Mouse (Mus musculus): ENCODE measurements around the gene Rpl3. TPM values are rescaled to one million over a fixed set of nuclear protein-coding genes. Genes with fewer than 3 reads are reported as not detected.

The Rpl3 gene
- total and polyA plus RNA-seq, 2 experiments from 2014 or later = 500 to 511 TPM

DNA sequence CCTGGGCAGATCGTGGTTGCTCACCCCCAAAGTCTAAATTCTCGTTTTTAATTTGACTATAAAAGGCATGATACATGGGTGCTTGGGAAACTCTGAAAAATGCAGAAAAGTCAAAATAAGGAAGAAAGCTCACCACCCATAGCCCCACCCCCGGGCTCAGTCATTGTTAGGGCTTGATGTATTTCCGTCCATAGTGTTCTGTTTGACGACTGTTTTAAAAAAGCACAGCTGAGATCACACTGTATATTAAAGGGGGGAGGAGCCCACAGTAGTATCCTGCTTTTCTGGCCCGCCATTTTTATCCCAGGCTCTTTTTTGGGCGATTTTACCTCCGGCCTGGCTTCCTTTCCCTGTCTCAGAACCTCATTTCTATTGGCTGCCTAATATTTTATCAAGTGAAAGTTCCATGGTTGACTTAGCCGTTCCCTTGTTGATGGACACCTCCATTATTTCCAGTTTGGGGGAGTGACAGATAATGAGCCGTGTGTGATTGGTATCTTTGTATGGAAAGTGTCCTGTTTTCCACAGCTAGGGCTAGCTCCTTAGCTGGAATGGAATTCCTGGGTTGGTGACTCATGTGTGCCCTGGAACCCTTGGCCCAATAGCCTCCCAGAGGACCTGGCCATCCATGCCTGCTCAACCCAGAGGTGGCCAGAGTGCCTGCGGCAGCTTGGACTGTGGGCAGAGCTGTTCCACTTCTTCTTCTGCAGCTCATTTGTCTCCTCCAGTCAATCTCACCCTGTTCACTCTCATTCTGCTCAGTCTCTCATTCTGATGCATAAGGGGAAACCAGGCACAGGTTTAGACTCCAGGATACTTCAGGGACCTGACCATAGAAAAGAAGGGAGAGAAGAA, 54.2 kb downstream of the Rpl3 start:
- no peak for TF ChIP-seq CTCF (IDR thresholded peaks at IDR 0.05)
- 79% methylated on average over 11 of the region's 11 CpGs for WGBS

DNA sequence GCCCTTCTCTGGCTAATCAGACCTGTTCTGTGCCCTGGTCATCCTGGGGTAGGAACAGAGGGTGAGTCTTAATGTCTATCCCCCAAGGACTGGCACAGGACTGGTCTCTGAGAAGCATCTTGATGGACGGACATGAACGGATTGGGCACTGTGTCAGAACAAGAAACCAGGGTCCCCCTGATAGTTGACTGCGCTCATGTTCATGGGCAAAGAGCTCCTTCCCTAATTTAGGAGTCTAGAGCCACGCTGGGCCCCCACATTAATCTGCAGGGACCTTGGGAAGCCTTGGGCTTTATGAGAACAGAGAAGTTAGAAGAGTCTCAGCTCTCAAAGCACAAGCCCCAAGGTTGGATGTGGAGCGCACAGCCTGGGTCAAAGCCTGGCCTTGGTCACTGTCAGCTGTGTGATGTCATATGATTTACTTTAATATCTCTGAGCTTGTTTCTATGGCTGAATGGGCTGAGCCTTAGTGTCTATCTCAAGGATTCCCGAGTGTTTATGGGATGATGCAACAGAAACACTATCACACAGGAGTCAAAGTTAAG, 56.3 kb downstream of the Rpl3 start:
- ATAC-seq (ENCODE audit: low FRiP score) (no peak), DNase-seq (ENCODE audit: low spot score) (no peak)
- H3K4me2 ChIP-seq (ENCODE audit: low read depth, low read length, poor library complexity, severe bottlenecking) = no peak overlapping the region
- H3K27me3 ChIP-seq (ENCODE audit: insufficient read depth, low read length) = no peaks in the 10 kb centered on the region
- H3K9me3 ChIP-seq (ENCODE audit: low read length) = no peaks in the 10 kb centered on the region
- H3K4me1 ChIP-seq (ENCODE audit: insufficient read depth, low read length) = no peaks in the 10 kb centered on the region
- no peak overlapping the region for H3K9ac ChIP-seq (replicated peaks; ENCODE audit: low read length, poor library complexity, severe bottlenecking)
- H3K27ac ChIP-seq (ENCODE audit: low read depth, low read length) = no peak overlapping the region
- no peak for TF ChIP-seq CTCF (IDR thresholded peaks at IDR 0.05)
- H3K4me3 ChIP-seq (ENCODE audit: low read depth, low read length) = no peak overlapping the region
- H3K36me3 ChIP-seq (ENCODE audit: insufficient read depth, low read length) = no peaks in the 10 kb centered on the region
- WGBS = 87% methylated on average over 6 of the region's 6 CpGs

More for the DNA sequence above, 54.2 kb downstream of the Rpl3 start:
- no peak overlapping the region for H3K27ac ChIP-seq (ENCODE audit: low read depth, low read length)
- H3K36me3 ChIP-seq (ENCODE audit: insufficient read depth, low read length) = no peaks in the 10 kb centered on the region
- H3K9me3 ChIP-seq (ENCODE audit: low read length) = no peaks in the 10 kb centered on the region
- no peaks in the 10 kb centered on the region for H3K4me1 ChIP-seq (ENCODE audit: insufficient read depth, low read length)
- H3K4me2 ChIP-seq (ENCODE audit: low read depth, low read length, poor library complexity, severe bottlenecking) = no peak overlapping the region
- H3K4me3 ChIP-seq (ENCODE audit: low read depth, low read length) = no peak overlapping the region
- DNase-seq (ENCODE audit: low spot score) (no peak), ATAC-seq (ENCODE audit: low FRiP score) (no peak)
- no peaks in the 10 kb centered on the region for H3K27me3 ChIP-seq (ENCODE audit: insufficient read depth, low read length)
- no peak overlapping the region for H3K9ac ChIP-seq (replicated peaks; ENCODE audit: low read length, poor library complexity, severe bottlenecking)

DNA sequence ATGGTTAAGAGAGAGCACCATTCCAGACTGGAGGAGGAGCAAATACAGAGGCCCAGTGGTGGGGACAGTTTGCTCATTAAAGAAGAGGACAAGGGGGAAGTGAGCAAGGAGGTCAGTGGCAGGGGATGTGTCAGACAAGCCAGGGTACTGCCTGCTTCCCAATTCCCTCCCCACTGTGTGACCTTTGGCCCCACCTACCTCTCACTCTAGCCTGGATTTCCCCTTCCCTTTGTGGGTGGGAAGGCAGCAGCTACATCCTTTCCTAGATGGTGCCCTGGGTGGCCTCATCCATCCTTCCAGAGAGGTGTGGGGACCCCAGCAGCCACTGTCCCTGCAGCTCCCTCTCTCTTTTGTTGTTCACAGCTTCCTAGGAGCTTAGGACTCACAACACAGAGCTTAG, 56.8 kb downstream of the Rpl3 start:
- Histone ChIP-seq H3K9me3 (ENCODE audit: low read length) (no peaks in the 10 kb centered on the region), H3K4me2 (ENCODE audit: low read depth, low read length, poor library complexity, severe bottlenecking) (no peak overlapping the region), H3K27me3 (ENCODE audit: insufficient read depth, low read length) (no peaks in the 10 kb centered on the region), H3K36me3 (ENCODE audit: insufficient read depth, low read length) (no peaks in the 10 kb centered on the region), H3K4me1 (ENCODE audit: insufficient read depth, low read length) (no peaks in the 10 kb centered on the region), H3K27ac (ENCODE audit: low read depth, low read length) (no peak overlapping the region), H3K4me3 (ENCODE audit: low read depth, low read length) (no peak overlapping the region), H3K9ac (replicated peaks; ENCODE audit: low read length, poor library complexity, severe bottlenecking) (no peak overlapping the region)
- no peak for ATAC-seq (ENCODE audit: low FRiP score)
- no peak for DNase-seq (ENCODE audit: low spot score)
- no peak for TF ChIP-seq CTCF (IDR thresholded peaks at IDR 0.05)

DNA sequence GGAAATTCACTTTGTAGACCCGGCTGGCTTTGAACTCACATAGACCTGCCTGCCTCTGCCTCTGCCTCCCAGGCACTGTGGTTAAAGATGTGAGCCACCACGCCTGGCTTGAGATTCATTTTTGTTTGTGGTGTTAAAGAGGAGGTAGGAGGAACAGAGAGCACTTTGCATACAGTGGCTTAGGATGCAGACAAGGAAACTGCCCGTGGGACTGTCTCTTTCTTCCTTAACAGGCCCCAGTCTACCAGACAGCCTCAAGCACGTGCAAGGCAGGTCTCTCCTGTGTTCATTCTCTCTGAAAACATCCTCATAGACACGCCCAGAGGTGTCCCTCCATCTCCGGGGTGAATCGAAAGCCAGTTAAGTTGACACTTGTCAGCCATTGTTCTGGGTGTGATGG, 57.3 kb downstream of the Rpl3 start:
- Histone ChIP-seq H3K4me2 (ENCODE audit: low read depth, low read length, poor library complexity, severe bottlenecking) (no peak overlapping the region), H3K4me3 (ENCODE audit: low read depth, low read length) (no peak overlapping the region), H3K4me1 (ENCODE audit: insufficient read depth, low read length) (no peaks in the 10 kb centered on the region), H3K9ac (replicated peaks; ENCODE audit: low read length, poor library complexity, severe bottlenecking) (no peak overlapping the region), H3K9me3 (ENCODE audit: low read length) (no peaks in the 10 kb centered on the region), H3K36me3 (ENCODE audit: insufficient read depth, low read length) (no peaks in the 10 kb centered on the region), H3K27ac (ENCODE audit: low read depth, low read length) (no peak overlapping the region), H3K27me3 (ENCODE audit: insufficient read depth, low read length) (no peaks in the 10 kb centered on the region)
- WGBS = 75% methylated on average over 7 of the region's 7 CpGs
- no peak for ATAC-seq (ENCODE audit: low FRiP score)
- no peak for DNase-seq (ENCODE audit: low spot score)
- TF ChIP-seq CTCF (IDR thresholded peaks at IDR 0.05) = no peak

DNA sequence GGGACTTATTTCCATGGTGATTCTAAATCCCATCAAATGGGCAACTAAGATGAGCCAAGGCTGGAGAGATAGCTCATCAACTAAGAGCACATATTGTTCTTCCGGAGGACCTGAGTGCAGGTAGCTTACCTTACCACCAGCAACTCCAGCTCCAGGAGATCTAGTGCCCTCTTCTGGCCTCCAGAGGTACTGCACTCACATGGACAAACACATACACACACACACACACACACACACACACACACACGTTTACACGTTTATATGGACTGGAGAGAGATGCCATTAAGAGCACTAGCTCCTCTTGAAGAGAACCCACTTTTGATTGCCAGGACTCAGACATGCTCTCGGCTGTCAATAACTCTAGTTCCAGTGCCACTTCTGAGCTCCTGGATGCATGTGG, 60.5 kb downstream of the Rpl3 start:
- Histone ChIP-seq H3K4me2 (ENCODE audit: low read depth, low read length, poor library complexity, severe bottlenecking) (no peak overlapping the region), H3K27me3 (ENCODE audit: insufficient read depth, low read length) (no peaks in the 10 kb centered on the region), H3K36me3 (ENCODE audit: insufficient read depth, low read length) (no peaks in the 10 kb centered on the region), H3K4me3 (ENCODE audit: low read depth, low read length) (no peak overlapping the region), H3K27ac (ENCODE audit: low read depth, low read length) (no peak overlapping the region), H3K9me3 (ENCODE audit: low read length) (no peaks in the 10 kb centered on the region), H3K9ac (replicated peaks; ENCODE audit: low read length, poor library complexity, severe bottlenecking) (no peak overlapping the region), H3K4me1 (ENCODE audit: insufficient read depth, low read length) (no peaks in the 10 kb centered on the region)
- peak; percentile 52 for TF ChIP-seq CTCF (IDR thresholded peaks at IDR 0.05)
- no peak for ATAC-seq (ENCODE audit: low FRiP score)
- WGBS = 88% methylated on average over 4 of the region's 4 CpGs
- DNase-seq (ENCODE audit: low spot score) = no peak

- no peak for TF ChIP-seq CTCF (IDR thresholded peaks at IDR 0.05)
- H3K4me2 ChIP-seq (ENCODE audit: low read depth, low read length, poor library complexity, severe bottlenecking) = no peak overlapping the region
- H3K36me3 ChIP-seq (ENCODE audit: insufficient read depth, low read length) = no peaks in the 10 kb centered on the region
- ATAC-seq (ENCODE audit: low FRiP score) = no peak
- H3K4me3 ChIP-seq (ENCODE audit: low read depth, low read length) = no peak overlapping the region
- H3K4me1 ChIP-seq (ENCODE audit: insufficient read depth, low read length) = no peaks in the 10 kb centered on the region
- H3K27ac ChIP-seq (ENCODE audit: low read depth, low read length) = no peak overlapping the region
- WGBS = 94% methylated on average over 10 of the region's 10 CpGs
- DNase-seq (ENCODE audit: low spot score) = no peak
- no peak overlapping the region for H3K9ac ChIP-seq (replicated peaks; ENCODE audit: low read length, poor library complexity, severe bottlenecking)
- no peaks in the 10 kb centered on the region for H3K27me3 ChIP-seq (ENCODE audit: insufficient read depth, low read length)
- H3K9me3 ChIP-seq (ENCODE audit: low read length) = no peaks in the 10 kb centered on the region
Measured at GRCm38 (mm10) chr15:80030399-80030798, 61.3 kb downstream of the Rpl3 start.
